11 mouse cellular contexts compared by ENCODE assay signal in genomic region chr1:52299559-52299958, GRCm38 (mm10).
DNase-seq lines count a peak whose midpoint lies in the region; ATAC-seq and TF ChIP-seq lines count a peak whose summit lies in the region.
"Had no signal": no experiment of that assay in that cellular context is flagged by ENCODE, and none has a peak within 500 bp of the region (broad histone marks: within the 10 kb centered on the region; RNA-seq: fewer than 3 reads in every experiment).

No protein-coding gene starts in this region.

- 67% methylated on average over 7 of the region's 7 CpGs for WGBS in forebrain, embryonic 15.5 days
- 78% methylated on average over 7 of the region's 7 CpGs for WGBS in forebrain, embryonic 12.5 days
- 64% methylated on average over 7 of the region's 7 CpGs for WGBS in kidney, postnatal 0 days
- whole genome bisulfite sequencing in kidney, embryonic 16.5 days, result 72% methylated on average over 7 of the region's 7 CpGs

- TF ChIP-seq CTCF in kidney, postnatal 0 days (IDR thresholded peaks at IDR 0.05; ENCODE audit: low read depth), result peak; percentile 67
- peak; percentile 74 for TF ChIP-seq CTCF in cortical plate, adult 2 months (IDR thresholded peaks at IDR 0.05; ENCODE audit: extremely low read depth, insufficient read depth, low read length)

- no peak overlapping the region for H3K4me2 ChIP-seq in forebrain, embryonic 15.5 days (replicated peaks)
- no peak overlapping the region for H3K4me2 ChIP-seq in forebrain, embryonic 12.5 days
- no peak overlapping the region for H3K4me2 ChIP-seq in kidney, postnatal 0 days (ENCODE audit: low read length)
- H3K4me2 ChIP-seq in kidney, embryonic 16.5 days (replicated peaks; ENCODE audit: low read depth, low read length), result no peak overlapping the region
- H3K4me2 ChIP-seq: heart, embryonic 12.5 days had no signal

- 0 out of 2 replicates have a peak, but pooled peaks have one; percentile 44 for ATAC-seq in forebrain, embryonic 15.5 days (replicated peaks)
- no peak; the same call in 1 of the 2 replicates for ATAC-seq in forebrain, embryonic 12.5 days (ENCODE audit: low FRiP score)
- ATAC-seq in kidney, postnatal 0 days (replicated peaks; ENCODE audit: low FRiP score, low read depth), result no peak
- no peak for ATAC-seq in kidney, embryonic 16.5 days (ENCODE audit: low FRiP score, low TSS enrichment)
- ATAC-seq: CD4-positive, CD25-positive, alpha-beta regulatory T cell, adult 4 months; inflammation-experienced regulatory T-cells, adult 6 months had no signal

- no peak overlapping the region for H3K9ac ChIP-seq in forebrain, embryonic 15.5 days (replicated peaks)
- no peak overlapping the region for H3K9ac ChIP-seq in forebrain, embryonic 12.5 days
- no peak overlapping the region for H3K9ac ChIP-seq in kidney, postnatal 0 days (ENCODE audit: low read depth, low read length)
- no peak overlapping the region for H3K9ac ChIP-seq in kidney, embryonic 16.5 days (replicated peaks; ENCODE audit: low read length)
- H3K9ac ChIP-seq: heart, embryonic 12.5 days had no signal

- no peak for DNase-seq in kidney, postnatal 0 days (ENCODE audit: low spot score)
- peak; percentile 15 for DNase-seq in ES-CJ7 (ENCODE audit: low read depth, low spot score)
- DNase-seq in kidney, postnatal 4 days, result no peak
- DNase-seq in thymus, adult 18-20 months, result no peak

- no peaks in the 10 kb centered on the region for H3K4me1 ChIP-seq in forebrain, embryonic 15.5 days
- no peaks in the 10 kb centered on the region for H3K4me1 ChIP-seq in forebrain, embryonic 12.5 days
- H3K4me1 ChIP-seq in kidney, postnatal 0 days (replicated peaks; ENCODE audit: insufficient read depth, low read length), result no peaks in the 10 kb centered on the region
- H3K4me1 ChIP-seq in kidney, embryonic 16.5 days (ENCODE audit: insufficient read depth, low read length), result no peaks in the 10 kb centered on the region
- no peaks in the 10 kb centered on the region for H3K4me1 ChIP-seq in cortical plate, adult 2 months (ENCODE audit: control insufficient read depth, insufficient read depth, low read length)
- H3K4me1 ChIP-seq: heart, embryonic 12.5 days had no signal

- H3K4me3 ChIP-seq in forebrain, embryonic 15.5 days, result no peak overlapping the region
- H3K4me3 ChIP-seq in forebrain, embryonic 12.5 days (replicated peaks), result no peak overlapping the region
- H3K4me3 ChIP-seq in kidney, postnatal 0 days (replicated peaks; ENCODE audit: low read depth, low read length), result no peak overlapping the region
- no peak overlapping the region for H3K4me3 ChIP-seq in kidney, embryonic 16.5 days (ENCODE audit: low read length)
- H3K4me3 ChIP-seq in cortical plate, adult 2 months (ENCODE audit: insufficient read depth, low read length), result no peak overlapping the region
- H3K4me3 ChIP-seq: heart, embryonic 12.5 days had no signal

- no peaks in the 10 kb centered on the region for H3K9me3 ChIP-seq in forebrain, embryonic 15.5 days
- no peaks in the 10 kb centered on the region for H3K9me3 ChIP-seq in forebrain, embryonic 12.5 days
- no peaks in the 10 kb centered on the region for H3K9me3 ChIP-seq in kidney, postnatal 0 days (replicated peaks; ENCODE audit: low read length)
- H3K9me3 ChIP-seq in kidney, embryonic 16.5 days (ENCODE audit: low read length), result no peaks in the 10 kb centered on the region
- H3K9me3 ChIP-seq: heart, embryonic 12.5 days had no signal

- H3K27me3 ChIP-seq in forebrain, embryonic 15.5 days, result no peaks in the 10 kb centered on the region
- H3K27me3 ChIP-seq in forebrain, embryonic 12.5 days, result no peaks in the 10 kb centered on the region
- no peaks in the 10 kb centered on the region for H3K27me3 ChIP-seq in kidney, postnatal 0 days (ENCODE audit: insufficient read depth, low read length)
- H3K27me3 ChIP-seq in kidney, embryonic 16.5 days (ENCODE audit: insufficient read depth, low read length), result no peaks in the 10 kb centered on the region
- H3K27me3 ChIP-seq: heart, embryonic 12.5 days had no signal

- H3K36me3 ChIP-seq in forebrain, embryonic 15.5 days, result no peaks in the 10 kb centered on the region
- no peaks in the 10 kb centered on the region for H3K36me3 ChIP-seq in forebrain, embryonic 12.5 days (replicated peaks)
- no peaks in the 10 kb centered on the region for H3K36me3 ChIP-seq in kidney, postnatal 0 days (ENCODE audit: insufficient read depth, low read length)
- H3K36me3 ChIP-seq in kidney, embryonic 16.5 days (ENCODE audit: insufficient read depth, low read length), result no peaks in the 10 kb centered on the region
- H3K36me3 ChIP-seq: heart, embryonic 12.5 days had no signal

- no peak overlapping the region for H3K27ac ChIP-seq in forebrain, embryonic 15.5 days (replicated peaks)
- H3K27ac ChIP-seq in forebrain, embryonic 12.5 days, result no peak overlapping the region
- no peak overlapping the region for H3K27ac ChIP-seq in kidney, postnatal 0 days
- no peak overlapping the region for H3K27ac ChIP-seq in kidney, embryonic 16.5 days (ENCODE audit: low read length)
- no peak overlapping the region for H3K27ac ChIP-seq in cortical plate, adult 2 months (ENCODE audit: insufficient read depth, low read length)

- TF ChIP-seq POLR2A in cortical plate, adult 2 months (IDR thresholded peaks at IDR 0.05; ENCODE audit: extremely low read depth, insufficient read depth, low read length), result no peak
